Mouse (Mus musculus) lung, postnatal 0 days (tissue): Measurements from ENCODE around the gene Nmrk2.

ENCODE experiments used
- CTCF ChIP-seq: IDR thresholded peaks from 2 replicates; pipeline ENCODE4 v1.5.1; 2016; ENCODE audit warnings: antibody characterized with exemption, mild to moderate bottlenecking
- EP300 ChIP-seq: IDR thresholded peaks from 2 replicates; pipeline ENCODE4 v1.6.1; 2016; ENCODE audit warnings: antibody characterized with exemption, mild to moderate bottlenecking, control low read depth

DNA sequence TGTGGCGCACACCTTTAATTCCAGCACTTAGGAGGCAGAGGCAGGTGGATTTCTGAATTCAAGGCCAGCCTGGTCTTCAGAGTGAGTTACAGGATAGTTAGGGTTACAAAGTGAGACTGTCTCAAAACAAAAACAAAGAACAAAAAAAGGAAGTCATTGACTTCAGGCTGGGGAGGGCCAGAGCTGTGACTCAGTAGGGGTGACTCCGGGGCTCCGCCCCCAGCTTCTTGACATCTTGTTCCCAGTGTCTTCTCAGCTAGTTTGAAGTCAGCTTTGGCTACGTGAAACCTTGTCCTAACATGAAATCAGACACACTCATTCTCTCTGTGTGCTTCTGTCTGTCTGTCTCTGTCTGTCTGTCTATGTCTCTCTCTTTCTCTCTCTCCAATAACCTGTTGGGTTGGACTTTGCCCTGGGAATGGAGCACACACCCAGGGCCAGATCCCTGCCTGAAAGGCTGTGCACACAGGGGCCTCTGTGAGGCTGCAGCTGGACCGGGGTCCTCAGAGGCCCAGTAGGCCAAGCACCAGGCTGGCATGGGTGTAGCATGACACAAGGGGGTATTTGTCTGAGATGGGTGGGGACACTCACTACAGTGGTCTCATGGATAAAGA, 19.7 kb upstream of the Nmrk2 start:
- TF ChIP-seq CTCF (no peak), EP300 (no peak)
